Mouse (Mus musculus): Measurements from ENCODE around the gene Arhgef7.

The Arhgef7 gene

GRCm38 (mm10) chr8:11767213-11767840, 39.8 kb downstream of the Arhgef7 start:
- no peak for DNase-seq (ENCODE audit: low read depth, low spot score)

DNA sequence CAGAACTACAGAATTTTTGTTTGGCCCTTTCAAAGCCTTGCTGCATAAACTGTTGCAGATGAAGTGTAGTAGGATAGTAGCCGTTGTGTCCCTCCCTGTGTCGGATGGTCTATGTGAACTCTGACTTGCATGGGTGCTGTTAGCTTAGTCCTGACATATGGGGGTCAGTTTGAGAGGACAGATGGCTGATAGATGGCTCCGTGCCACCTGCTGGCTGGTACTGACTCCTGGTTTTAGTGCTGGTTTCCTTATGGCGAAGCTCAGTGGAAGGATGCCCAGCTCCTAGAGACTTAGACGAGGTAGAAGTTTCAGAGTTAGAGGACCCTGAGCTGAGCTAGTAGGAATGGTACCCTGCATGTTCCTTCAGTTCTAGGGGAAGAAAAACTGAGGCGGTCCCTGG, 42.5 kb downstream of the Arhgef7 start:
- DNase-seq (ENCODE audit: low read depth, low spot score): no peak

GRCm38 (mm10) chr8:11770521-11771080, 43.1 kb downstream of the Arhgef7 start:
- no peak for DNase-seq (ENCODE audit: low read depth, low spot score)

- no peak for DNase-seq (ENCODE audit: low read depth, low spot score)
These were observed 44.1 kb downstream of the Arhgef7 start for GRCm38 (mm10) chr8:11771608-11772007.

DNA sequence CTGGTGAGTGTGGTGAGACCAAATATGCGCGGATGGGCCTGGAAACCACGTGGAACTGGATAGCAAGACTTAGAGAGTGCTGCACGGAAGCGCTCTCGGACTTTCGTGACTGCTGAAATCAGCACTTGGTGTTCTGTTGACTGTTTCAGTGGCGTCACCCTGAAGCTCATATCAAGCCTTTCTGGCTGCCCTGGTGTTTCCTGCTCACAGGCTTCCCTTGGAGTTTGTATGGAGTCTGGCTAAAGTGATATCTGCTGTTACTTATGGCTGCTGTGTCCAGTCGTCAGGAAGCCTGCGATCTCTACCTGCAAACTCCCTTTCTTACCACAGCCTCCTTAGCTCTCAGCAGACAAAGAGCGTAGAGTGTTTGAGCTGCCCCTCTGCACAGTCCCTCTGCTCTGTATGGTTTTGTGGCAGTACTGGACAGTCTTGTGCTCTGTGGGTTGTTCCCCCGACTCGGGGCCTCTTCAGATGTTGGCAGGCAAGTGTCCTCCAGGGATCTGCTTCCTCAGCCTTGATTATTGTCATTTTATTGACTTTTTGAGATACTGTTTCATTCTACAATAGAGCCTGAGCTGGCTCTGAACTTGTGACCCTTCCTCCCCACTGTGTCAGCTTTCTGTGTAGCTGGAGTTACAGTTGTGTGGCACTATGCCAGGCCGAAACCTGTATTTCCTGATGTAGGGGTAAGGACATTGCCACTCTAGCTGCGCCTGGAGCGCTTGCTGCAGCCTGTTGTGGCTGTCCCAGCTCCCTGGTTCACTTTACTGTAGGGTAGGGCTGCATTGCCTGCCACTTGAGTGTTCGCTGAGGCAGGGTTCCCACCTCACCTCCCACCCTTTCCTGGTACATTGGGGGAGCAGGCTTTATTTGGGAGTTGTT, 46.9 kb downstream of the Arhgef7 start:
- no peak for DNase-seq (ENCODE audit: low read depth, low spot score)

GRCm38 (mm10) chr8:11775889-11776288, 48.4 kb downstream of the Arhgef7 start:
- no peak for DNase-seq (ENCODE audit: low read depth, low spot score)

DNA sequence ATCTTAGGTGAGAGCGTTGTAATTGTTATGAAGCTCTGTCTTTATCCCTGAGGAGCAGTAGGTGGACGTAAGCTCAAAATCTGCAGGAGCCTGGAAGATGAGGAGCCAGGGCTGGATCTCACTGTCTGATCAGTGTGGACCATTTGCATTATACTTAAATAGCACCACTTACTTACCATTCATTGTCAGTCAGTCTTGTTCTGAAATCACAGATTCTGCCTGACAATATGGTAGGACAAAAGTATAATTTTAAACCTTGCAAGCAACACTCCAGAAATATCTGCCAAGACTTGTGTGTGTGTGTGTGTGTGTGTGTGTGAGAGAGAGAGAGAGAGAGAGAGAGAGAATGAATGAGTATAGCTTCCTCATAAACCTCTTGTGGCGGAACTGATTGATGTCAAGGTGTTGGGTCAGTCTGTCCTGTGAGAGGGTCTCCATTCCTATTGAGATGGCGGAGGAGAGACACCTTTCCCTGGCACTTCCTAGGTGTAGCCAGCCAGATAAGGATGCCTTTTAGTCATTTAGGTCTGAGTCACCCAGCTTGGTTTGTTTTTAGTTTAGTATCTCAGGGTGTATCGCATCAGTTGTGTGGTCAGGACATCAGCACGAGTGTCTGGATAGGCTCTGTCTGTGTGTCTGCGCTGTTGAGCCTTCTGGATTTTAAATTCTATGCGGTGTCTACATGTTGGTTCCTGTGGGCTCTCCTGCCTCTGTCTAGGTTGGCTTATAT, 49.1 kb downstream of the Arhgef7 start:
- no peak for DNase-seq (ENCODE audit: low read depth, low spot score)

DNA sequence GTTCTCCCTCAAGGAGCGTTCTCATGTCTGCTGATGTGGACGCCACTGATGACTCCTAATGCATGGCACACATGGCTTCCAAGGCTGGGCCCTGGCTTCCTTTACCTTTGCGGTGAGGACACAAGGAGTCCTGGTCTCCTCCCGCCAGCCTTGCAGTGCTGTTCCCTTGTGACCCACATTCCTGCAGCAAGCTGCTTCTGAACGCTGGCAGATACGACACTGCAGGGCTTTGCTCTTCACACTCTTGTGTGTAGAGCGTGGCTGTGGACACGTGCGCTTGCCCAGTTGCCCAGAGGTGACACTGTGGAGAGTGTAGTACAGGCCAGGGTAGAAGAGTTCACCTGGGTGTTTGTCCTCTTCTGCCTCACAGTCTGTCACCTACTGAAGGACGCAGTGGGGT, 49.7 kb downstream of the Arhgef7 start:
- no peak for DNase-seq (ENCODE audit: low read depth, low spot score)

DNA sequence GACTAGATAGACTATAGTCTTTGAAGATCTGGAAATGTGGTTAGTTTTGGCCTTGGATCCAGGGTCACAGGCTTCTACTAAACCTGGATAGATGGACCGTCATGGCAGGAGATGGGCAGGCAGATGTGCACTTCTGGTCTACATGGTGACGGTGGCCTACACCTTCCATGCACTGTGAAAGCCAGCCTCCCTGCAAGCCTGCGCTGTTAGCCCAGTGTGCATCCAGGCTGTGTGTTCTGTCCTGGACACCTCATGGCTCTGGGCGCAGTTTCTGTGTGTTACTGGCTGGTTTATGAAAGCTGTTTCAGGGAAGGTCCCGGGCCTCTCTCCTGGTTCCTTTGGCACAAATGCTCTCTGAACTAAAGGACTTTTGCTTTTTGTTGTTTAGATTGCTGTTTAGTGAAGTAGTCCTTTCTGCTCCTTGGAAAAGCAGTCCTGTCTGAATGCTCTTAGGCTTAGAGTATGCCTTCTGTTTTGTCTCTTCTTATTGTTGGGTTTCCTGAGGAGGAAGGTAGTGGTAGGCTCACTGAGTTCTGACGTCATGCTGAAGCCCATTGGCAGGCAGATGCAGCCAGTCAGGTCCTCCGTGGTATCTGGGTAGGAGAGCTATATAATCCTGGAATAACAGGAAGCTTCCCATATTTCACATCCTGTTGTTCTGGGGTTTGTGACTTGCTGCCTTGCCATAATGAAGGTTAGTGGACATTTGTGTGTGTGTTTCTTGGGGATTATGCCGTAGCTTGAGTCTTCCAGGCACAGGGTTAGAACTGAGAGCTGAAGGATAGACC, 51.3 kb downstream of the Arhgef7 start:
- no peak for DNase-seq (ENCODE audit: low read depth, low spot score)

DNA sequence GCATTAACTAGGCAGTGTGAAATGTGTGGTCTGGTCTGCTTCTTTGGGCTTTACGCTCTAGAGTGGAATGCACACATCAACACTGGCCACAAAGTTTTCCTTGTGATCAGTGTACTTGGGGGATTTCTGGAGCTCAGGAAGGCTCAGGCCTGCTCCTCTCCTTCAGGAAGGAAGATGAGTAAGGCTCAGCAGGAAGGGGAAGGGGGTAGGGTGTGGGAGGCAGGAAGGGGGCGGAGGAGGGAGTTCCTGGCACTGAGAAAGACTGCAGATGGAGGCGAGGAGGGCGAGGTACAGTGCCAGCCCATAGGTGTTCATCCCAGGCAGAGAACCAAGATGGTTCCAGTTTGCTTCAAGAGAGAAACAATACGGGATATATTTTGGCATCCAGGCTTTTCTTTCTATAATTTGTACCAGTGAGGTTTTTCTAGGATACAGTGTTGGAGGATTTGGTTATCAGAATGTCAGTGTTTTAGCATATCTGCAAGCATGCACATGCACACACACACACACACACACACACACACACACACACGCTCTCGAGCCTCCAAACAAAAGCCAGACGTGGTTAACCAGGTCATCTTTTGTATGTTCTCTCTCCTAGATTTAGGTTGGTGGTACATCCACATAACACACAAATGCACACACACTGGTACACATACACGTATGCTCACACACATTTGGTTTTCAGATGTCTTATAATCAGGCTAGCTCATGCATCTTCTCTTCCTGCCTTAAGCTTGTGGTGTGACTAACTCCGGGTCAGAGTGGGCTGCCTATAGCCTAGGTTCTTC, 52.5 kb downstream of the Arhgef7 start:
- no peak for DNase-seq (ENCODE audit: low read depth, low spot score)

GRCm38 (mm10) chr8:11780641-11781040, 53.1 kb downstream of the Arhgef7 start:
- DNase-seq (ENCODE audit: low read depth, low spot score): no peak

GRCm38 (mm10) chr8:11782607-11783006, 55.1 kb downstream of the Arhgef7 start:
- DNase-seq (ENCODE audit: low read depth, low spot score): no peak

- DNase-seq (ENCODE audit: low read depth, low spot score): no peak
These were observed 56.5 kb downstream of the Arhgef7 start for GRCm38 (mm10) chr8:11783861-11784594.

GRCm38 (mm10) chr8:11785121-11785520, 57.6 kb downstream of the Arhgef7 start:
- no peak for DNase-seq (ENCODE audit: low read depth, low spot score)

DNA sequence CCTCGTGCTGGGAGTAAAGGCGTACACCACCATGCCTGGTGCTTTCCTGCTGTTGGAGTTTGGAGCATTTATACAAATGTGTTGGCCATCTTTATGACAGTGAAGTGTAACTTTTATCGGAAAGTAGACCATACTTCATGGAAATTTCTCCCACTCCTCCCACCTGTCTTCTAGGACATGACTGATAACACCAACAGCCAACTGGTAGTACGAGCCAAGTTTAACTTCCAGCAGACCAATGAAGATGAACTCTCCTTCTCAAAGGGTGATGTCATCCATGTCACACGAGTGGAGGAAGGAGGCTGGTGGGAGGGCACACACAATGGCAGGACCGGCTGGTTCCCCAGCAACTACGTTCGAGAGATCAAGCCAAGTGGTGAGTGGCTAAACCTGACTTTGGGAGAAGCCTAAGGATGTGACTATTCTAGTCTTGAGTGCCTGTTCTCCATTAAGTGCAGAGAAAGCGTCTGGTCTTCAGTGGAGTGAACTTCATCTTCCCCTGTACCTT, 58.1 kb downstream of the Arhgef7 start:
- no peak for DNase-seq (ENCODE audit: low read depth, low spot score)

GRCm38 (mm10) chr8:11788252-11788651, 60.7 kb downstream of the Arhgef7 start:
- DNase-seq (ENCODE audit: low read depth, low spot score): no peak

DNA sequence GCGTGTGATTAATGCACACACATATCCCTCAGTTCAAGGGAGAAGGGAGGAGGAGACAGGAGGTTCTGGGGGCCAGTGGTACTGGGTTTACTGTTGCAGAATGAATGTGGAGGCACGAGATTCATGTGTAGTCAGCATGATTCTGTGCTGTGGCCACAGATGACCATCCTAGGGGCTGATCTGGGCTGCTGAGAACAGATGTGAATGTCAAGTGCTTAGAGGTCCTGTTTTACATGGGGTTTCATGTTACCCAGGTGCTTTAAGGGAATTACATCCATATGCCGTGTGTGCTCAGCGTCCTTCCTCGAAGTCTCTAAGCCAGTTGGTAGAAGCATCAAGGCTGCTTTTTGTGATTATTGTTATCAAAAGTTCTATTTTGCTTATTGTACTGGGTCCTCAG, 61.6 kb downstream of the Arhgef7 start:
- DNase-seq (ENCODE audit: low read depth, low spot score): no peak

- DNase-seq (ENCODE audit: low read depth, low spot score): no peak
These were observed 67.4 kb downstream of the Arhgef7 start for GRCm38 (mm10) chr8:11794956-11795355.

GRCm38 (mm10) chr8:11797128-11797527, 69.6 kb downstream of the Arhgef7 start:
- DNase-seq (ENCODE audit: low read depth, low spot score): no peak

All from WW6 (cell line).